Mouse (Mus musculus) Muller cell, postnatal 12 days (primary cell): ENCODE data around the gene Fthl17a.
A peak's percentile ranks its signal among the peaks of the same experiment; 100 is the strongest.

Experiments used
- DNase-seq: peaks from one replicate; pipeline ENCODE4 v3.0.0-alpha.2; 2015; ENCODE audit errors: inconsistent ontology term

The Fthl17a gene

DNA sequence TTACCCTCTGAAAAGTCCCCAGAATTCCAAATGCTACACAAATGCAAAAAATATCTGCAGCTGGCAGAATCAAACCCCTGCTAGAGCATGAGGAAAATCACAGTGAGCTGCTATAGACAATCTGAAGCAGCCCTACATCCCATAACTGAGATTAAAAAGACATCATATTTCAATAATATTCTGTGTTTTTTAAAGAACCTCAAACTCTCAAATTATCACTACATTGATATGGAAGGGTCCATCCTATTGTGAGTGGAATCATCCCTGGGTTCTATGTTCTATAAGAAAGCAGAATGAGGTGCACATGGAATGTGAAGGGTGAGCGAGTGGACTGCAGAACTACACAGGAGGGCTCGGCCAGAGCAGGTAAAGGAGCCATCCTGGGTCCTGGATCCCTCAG is at the start of gene Fthl17a:
Fthl17a (plus strand) TSS at position 301 of the 400 bp plus-strand sequence.
- DNase-seq, result no peak

DNA sequence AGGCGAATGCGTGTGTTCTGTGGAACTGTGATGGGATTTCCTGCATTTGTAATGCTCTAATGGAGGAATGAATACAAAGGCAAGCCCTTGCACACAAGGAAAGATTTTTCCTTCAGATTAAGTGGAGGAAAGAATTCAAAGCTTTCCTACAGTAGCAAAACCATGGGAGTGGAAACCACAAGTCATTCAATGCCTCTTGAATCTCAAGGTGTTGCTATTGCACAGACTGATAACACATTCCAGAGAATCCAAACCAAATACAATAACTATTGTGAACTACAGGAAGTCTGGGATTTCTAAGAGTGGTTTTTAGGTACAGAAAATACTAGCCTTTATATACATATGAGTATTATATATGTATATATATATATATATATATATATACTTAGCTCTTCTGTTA is 42.5 kb upstream of the Fthl17a start:
- no peak for DNase-seq

DNA sequence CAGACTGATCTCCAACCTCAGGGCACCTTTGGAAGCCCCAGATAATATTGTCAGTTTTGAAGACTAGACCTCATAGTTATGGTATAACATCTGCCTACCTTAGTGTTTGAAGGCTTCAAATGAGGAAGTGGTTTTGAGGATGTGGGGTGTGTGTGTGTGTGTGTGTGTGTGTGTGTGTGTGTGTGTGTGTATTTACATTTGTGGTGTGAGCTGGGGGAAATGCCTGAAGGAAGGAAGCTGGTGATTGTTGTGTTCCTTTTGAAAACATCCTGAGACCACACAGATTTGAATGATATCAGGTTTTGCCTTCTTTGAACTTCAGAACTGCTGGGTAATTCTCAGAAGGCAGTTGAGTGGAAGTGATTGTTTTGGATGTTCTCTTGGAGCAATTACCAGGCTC is 22.6 kb upstream of the Fthl17a start:
- no peak for DNase-seq

DNA sequence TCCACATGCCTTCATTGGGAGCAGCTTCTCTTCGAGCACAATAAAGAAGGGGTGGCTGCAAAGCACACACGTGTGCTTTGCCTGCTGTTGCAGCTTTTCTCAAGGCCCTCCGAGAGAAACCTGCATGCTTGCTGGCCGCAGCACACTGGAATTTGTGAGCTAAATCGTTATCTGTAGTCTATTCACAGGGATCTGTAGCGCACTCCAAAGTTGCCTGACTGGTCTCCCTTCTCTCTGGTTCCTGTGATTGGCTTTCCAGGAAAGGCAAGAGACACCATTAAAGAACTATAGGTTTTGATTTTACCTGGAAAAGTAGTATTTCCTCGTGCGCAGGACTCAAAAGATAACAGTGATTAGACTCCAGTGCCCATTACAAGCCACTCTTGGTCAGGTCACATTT is 22.3 kb downstream of the Fthl17a start:
- DNase-seq, result no peak

DNA sequence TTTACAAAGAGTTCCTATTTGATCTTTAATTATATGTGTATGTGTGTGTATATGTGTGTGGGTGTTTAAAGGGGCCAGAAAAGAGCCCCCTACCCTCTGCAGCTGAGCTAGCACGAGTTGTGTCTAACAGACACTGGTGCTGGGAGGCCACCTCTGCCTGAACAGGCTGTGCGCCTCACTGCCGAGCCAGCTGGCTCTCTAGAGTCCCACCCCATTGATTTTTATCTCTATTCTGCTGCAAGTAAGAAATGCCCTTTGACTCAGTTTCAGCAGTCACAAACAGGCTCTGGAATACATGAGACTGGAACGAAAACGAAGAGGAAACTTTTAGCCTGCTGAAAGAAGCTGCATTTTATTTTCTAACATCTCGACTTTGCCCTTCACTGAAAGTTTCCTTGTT is 22.8 kb downstream of the Fthl17a start:
- DNase-seq, result no peak

DNA sequence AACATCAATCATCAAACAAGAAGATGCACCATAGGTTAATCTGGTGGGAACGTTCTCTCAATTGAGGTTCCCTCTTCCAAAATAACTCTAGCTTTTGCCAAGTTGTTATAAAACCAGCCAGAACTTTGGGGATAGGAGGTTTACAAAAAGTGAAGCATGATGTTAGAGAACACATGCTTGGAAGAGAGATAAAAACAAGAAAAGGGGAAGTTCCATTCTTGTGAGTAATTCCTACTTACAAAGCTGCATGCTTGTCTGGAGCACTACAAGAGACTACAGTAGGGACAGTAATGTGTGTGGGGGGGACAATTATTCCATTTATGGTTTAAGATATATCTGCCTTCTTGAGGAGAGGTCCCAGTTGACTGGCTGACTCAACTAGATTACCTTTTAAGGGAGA is 40.4 kb downstream of the Fthl17a start:
- no peak for DNase-seq

DNA sequence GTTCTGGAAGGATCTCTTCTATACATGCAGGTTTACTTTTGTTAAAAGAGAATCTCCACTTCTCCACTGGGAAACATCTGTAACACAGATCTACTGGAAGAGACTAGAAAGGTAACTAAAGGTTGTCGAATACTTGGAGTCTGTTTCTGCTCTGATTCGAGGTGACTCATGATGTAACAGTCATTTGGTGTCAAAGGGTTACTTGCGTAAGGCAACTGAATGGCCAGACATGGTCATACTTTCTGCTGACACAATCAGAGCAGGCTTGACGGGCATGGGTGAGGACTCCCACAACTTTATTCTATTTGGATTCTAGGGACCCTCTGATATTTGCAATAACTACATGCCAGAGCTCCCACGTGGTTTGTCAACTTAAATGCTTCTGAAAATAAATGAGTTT is 43.3 kb downstream of the Fthl17a start:
- DNase-seq, result no peak

DNA sequence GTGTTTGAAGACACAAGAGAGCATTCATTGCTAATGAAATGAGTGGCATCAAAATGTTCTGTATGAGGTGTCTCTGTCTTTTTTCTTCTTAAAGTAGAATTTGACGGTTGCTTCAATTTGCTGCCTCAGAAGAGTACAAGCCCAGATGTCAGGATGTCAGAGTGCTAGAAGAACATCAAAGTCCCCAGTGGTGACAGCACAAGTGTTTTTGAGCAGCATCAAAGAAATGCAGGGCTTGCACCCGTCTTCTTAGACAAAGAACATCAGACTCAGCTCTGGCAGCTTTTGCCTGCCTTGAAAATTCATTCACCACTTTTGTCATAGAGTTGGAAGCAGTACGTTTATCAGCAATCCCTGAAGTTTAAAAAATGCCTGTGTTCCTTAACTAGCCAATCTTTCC is 44.5 kb downstream of the Fthl17a start:
- DNase-seq, result no peak

DNA sequence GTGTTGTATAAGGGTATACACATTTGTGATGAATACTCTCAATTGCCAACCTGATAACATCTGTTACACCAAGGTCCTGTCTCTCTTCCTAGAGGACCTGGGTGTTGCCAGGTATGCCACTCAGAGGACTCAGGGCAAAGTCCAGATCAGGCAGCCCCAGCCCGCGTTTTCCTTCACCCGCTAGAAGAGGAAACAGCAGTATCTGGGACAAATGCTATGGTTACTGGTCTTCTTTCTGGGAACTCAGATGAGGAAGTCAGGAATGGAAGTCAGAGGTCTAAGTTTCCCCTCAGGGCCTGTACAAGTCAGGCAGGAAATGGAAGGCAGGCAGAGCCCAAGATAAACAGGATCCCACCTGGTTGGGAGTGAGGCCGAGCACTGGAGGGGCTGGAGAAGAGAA is 55.2 kb downstream of the Fthl17a start:
- no peak for DNase-seq

DNA sequence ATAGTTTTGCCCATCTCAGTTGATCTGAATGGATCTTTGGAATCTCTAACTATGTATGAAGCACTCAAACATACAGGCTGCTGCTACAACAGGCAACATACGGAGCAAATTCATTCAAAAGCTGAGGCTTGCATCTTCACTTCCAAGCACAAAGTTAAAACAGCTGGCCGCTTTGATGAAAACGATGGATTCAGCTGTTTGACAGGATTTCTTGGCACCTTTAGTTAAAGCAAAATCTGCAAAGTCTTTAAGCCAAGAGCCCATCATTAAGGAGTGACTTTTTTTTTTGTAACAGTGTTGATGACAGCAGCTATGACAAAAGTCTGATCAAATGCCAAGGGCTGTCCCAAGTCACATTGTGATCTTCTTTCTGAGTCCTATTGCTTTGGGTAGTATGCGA is 69.1 kb downstream of the Fthl17a start:
- no peak for DNase-seq

DNA sequence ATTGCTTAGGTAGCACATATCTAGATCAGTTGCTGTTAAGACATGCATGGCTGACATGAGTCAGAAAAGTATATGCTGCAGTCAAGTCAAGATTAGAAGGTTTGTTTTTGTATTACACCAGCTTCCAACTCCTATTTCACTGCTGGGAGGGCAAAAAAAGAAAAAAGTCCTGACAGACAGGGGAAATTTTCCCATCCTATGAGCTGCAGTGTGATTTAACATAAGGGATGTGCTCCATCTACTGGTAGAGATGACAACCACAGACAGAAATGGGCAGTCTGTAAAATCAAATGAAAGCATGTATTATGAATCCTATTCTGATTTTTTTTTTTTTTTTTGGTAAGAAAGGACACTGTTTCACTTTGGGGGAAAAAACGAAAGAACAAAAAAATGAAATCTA is 69.7 kb downstream of the Fthl17a start:
- DNase-seq, result peak; percentile 8
